Mouse (Mus musculus) heart, adult 9 months (tissue): ENCODE data around the gene Cnot6l.

Experiments
- DNase-seq, 2 experiments: peaks; one replicate each; pipeline ENCODE4 v3.0.0; 2022; ENCODE audit warnings: low spot score in 2 of 2

Cnot6l gene

DNA sequence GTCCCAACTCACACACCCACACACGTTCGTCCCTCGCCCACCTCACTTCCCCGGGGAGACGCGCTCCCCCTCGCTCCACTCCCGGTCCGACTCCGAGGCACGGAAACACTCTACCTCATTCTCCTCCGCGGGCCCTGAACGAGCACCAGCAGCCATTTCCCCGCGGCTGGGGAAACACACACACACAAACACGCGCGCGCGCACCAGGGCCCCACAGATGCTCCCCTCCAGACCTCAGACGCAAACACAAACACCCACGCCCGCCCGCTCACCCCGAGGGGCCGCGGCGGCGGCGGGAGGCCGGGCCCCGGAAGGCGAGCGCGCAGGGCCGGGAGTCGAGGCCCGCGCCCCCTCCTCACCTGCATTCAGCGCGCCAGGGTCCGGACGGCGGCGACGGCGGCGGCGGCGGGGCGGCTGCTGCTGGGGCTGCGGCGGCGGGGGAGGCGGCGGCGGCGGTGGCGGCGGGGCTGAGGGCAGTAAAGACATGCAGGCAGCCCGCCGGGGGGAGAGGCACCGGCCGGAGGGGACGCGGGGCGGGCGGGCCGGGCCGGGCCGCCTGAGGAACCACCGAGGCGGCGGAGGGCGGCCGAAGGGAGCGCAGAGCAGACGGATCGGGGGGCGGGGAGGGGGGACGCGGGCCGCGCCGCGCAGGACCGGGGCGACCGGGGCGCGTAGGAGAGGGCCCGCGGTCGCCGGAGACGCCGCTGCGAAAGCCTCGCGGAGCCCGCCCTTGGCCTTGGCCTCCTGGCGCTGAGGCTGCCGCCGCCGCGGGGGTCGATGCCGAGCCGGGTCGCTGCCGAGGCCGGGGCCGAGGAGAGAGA lies 2.2 kb downstream of the Cnot6l start:
- DNase-seq: peak; percentile 39 to 64

- DNase-seq: no peak
These were observed 2.8 kb downstream of the Cnot6l start for GRCm38 (mm10) chr5:96161263-96161577.

GRCm38 (mm10) chr5:96160467-96161262 lies 3.3 kb downstream of the Cnot6l start:
- peak; percentile 57 to 66 for DNase-seq

DNA sequence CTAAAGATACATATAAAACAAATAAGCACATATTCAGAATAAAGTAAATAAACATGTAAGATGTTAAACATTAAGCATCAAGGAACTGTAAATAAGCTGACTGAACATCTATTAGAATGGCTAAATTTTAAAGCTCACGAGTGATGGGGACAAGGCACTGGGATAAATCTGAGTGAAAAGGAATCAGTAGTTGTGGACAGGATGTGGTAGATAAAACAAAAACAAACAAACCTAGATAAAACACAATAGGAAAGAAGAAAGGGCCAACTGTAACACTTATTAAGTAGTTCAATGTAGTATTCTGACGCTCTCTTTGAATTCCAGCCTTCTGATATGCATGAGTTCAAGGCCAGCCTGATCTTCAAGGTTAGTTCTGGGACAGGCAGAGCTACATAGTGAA lies 21.6 kb downstream of the Cnot6l start:
- no peak for DNase-seq

- DNase-seq: no peak
These were observed 33.3 kb downstream of the Cnot6l start for GRCm38 (mm10) chr5:96130683-96131082.

- DNase-seq: no peak
These were observed 37.1 kb downstream of the Cnot6l start for GRCm38 (mm10) chr5:96126856-96127255.

- no peak for DNase-seq
These were observed 49.0 kb downstream of the Cnot6l start for GRCm38 (mm10) chr5:96114943-96115342.

DNA sequence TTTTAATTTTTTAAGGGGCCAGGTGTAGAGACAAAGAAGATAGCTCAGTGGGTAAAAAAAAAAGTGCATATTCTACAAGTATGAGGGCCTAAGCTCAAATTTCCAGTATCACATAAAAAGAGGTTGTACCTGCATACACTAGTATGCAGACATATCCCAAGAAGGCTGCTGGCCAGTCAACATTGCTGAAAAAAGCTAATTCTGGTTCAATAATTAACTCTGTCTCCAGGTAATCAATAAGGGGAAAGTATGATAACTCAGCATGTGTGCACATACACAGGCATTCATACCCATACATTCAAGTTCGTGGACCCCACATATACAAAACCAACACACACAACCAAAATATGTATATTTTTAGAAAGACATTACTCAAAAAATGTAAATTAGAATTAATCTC lies 59.3 kb downstream of the Cnot6l start:
- no peak for DNase-seq

GRCm38 (mm10) chr5:96091468-96091867 lies 72.5 kb downstream of the Cnot6l start:
- no peak for DNase-seq

DNA sequence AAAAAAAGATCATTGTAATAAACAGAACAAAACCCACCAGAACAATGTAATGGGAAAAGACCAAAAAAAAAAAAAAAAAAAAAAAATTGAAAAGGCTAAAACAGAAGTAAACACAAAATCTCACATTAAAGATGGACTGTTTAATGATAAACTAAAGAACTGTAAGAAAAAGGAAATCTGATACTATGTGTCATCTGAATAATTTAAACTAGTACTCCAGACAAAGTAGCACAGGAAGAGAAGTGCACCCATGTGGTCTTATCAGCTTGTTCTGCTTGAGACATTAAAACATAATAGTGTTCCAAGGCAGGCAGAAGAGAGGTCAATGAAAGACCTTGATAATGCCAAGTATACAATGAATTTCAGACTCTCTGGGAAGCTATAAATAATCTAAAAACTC lies 78.6 kb downstream of the Cnot6l start:
- no peak for DNase-seq

DNA sequence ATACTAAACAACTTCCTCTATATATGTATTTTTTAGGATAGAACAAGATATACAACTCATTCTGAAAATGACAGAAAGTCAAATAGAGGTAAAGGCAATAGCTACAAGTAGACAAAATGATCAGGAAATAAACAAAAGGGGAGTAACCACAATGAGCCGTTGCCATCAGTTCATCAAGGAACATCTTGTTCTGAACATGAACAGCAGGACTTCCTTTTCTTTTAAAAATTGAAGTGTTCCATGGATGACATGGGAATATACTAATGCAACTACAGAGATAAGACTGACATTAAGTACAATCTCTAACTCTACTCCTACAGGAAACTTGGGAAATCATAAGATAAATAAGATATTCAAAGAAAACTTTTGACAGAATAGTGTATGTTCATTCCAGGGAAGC lies 84.9 kb downstream of the Cnot6l start:
- no peak for DNase-seq

GRCm38 (mm10) chr5:96065591-96065990 lies 98.4 kb downstream of the Cnot6l start:
- DNase-seq: no peak

- DNase-seq: no peak
These were observed 121.5 kb downstream of the Cnot6l start for GRCm38 (mm10) chr5:96042492-96042891.

GRCm38 (mm10) chr5:96041507-96042104 lies 122.4 kb downstream of the Cnot6l start:
- DNase-seq: no peak

DNA sequence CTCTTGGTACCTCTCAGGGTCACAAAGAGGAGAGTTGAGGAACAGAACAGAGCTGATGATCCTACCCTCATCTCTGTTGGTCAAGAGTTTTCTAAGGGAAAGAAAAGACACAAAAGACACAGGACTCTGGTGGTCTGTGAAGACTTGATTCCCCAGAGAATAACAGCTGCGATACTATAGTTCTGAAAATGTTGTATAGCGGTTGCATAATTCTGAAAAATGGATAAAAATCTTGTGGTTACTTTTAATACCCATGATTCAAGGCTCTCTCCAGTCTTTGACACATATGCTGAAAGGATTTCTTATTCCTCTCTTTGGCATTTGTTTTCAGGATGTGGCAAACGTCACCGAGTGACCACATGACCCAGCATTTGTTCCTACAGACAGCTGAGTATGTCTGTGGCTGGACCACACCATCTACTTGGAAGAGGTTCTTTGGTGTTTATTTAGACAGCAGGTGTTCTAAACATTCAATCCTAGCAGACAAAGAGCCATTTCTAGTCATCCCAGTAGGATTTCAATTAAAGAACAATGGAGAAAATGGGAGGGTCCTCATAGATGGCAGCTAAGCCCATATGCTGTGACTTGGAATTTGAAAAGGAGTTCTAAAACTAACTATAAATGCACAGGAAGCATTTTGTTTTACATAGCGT lies 124.7 kb downstream of the Cnot6l start:
- DNase-seq: no peak

- no peak for DNase-seq
These were observed 126.3 kb downstream of the Cnot6l start for GRCm38 (mm10) chr5:96037684-96038121.

DNA sequence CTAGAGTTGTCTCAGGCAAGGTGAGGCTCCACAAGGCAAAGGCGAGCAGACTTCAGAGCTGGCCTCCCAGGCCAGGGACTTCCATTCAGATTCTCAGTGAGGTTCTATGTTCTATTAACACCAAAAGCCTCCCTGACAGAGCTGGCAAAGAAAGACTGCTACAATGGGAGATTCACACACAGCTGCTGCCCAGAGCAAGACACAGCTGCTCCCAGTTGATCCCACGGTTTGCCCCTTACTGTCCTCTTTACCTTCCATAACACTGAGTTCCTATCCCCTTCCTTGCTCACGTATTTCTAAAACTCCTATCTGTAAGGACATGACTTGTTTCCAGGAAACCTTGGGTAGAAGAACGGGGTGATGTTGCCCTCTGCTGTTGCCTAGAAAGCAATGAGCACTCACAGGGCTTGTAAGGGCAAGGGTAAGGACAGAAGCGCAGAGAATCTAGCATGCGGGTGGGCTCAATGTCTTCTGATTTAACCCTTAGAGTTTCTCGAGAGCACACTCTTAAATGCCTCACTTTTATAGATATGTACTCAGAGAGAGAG lies 127.8 kb downstream of the Cnot6l start:
- no peak for DNase-seq

GRCm38 (mm10) chr5:96034101-96034500 lies 129.9 kb downstream of the Cnot6l start:
- no peak for DNase-seq

GRCm38 (mm10) chr5:96029821-96030220 lies 134.2 kb downstream of the Cnot6l start:
- DNase-seq: no peak
